Comparison of ENCODE assay signal across 13 mouse cellular contexts in genomic region chr3:145991976-145992730, GRCm38 (mm10). TPM values are rescaled to one million over a fixed set of nuclear protein-coding genes. Genes with fewer than 3 reads are reported as not detected.
DNase-seq lines count a peak whose midpoint lies in the region; ATAC-seq and TF ChIP-seq lines count a peak whose summit lies in the region.
"Had no signal": no experiment of that assay in that cellular context is flagged by ENCODE, and none has a peak within 500 bp of the region (broad histone marks: within the 10 kb centered on the region; RNA-seq: fewer than 3 reads in every experiment).

No protein-coding gene starts in this region.

- TF ChIP-seq CTCF in liver, adult 2 months (IDR thresholded peaks at IDR 0.05; ENCODE audit: low read depth, low read length), result no peak
- no peak for TF ChIP-seq CTCF in heart, postnatal 0 days (IDR thresholded peaks at IDR 0.05; ENCODE audit: low read depth)

- H3K4me1 ChIP-seq in heart, embryonic 12.5 days (replicated peaks), result peaks cover 30% of the 10 kb centered on the region
- H3K4me1 ChIP-seq in liver, adult 2 months (ENCODE audit: control insufficient read depth, insufficient read depth, low read length), result peaks cover 13% of the 10 kb centered on the region; the same call in 1 of the 2 replicates
- peaks cover 5% of the 10 kb centered on the region; the same call in 1 of the 2 replicates for H3K4me1 ChIP-seq in heart, postnatal 0 days (ENCODE audit: control insufficient read depth, insufficient read depth)

- H3K4me3 ChIP-seq in heart, embryonic 12.5 days, result 0 out of 2 replicates have a peak overlapping the region, but pooled peaks have one; percentile 14
- H3K4me3 ChIP-seq in liver, adult 2 months (ENCODE audit: insufficient read depth, low read depth, low read length), result no peak overlapping the region
- peak overlapping the region; percentile 92 for H3K4me3 ChIP-seq in heart, postnatal 0 days (ENCODE audit: low read depth, low read length)
- H3K4me3 ChIP-seq: forebrain, embryonic 10.5 days; layer of hippocampus, adult 2 months; left cerebral cortex, adult 2 months had no signal

- DNase-seq in heart, adult 18-20 months, result no peak
- peak; percentile 70 for DNase-seq in liver, adult 2 months (ENCODE audit: extremely low read depth, low read depth, low spot score)
- no peak for DNase-seq in liver
- no peak for DNase-seq in heart, postnatal 0 days (ENCODE audit: low spot score)
- DNase-seq in kidney, postnatal 36 days, result peak; percentile 37 to 66
- DNase-seq in B cell, adult 2 months, result no peak
- DNase-seq: thymus, adult 18-20 months had no signal

- H3K27me3 ChIP-seq in heart, embryonic 12.5 days (replicated peaks), result no peaks in the 10 kb centered on the region
- H3K27me3 ChIP-seq in liver, adult 2 months (ENCODE audit: control insufficient read depth, insufficient read depth, low read length), result no peaks in the 10 kb centered on the region
- 0 out of 2 replicates have a peak, but pooled peaks cover 6% of the 10 kb centered on the region for H3K27me3 ChIP-seq in heart, postnatal 0 days (ENCODE audit: control insufficient read depth, insufficient read depth, low read length)
- H3K27me3 ChIP-seq: embryonic facial prominence, embryonic 13.5 days had no signal

- H3K36me3 ChIP-seq in heart, embryonic 12.5 days, result peaks cover 10% of the 10 kb centered on the region; the same call in 1 of the 2 replicates
- no peaks in the 10 kb centered on the region for H3K36me3 ChIP-seq in liver, adult 2 months (ENCODE audit: control insufficient read depth, insufficient read depth, low read length)
- 0 out of 2 replicates have a peak, but pooled peaks cover 4% of the 10 kb centered on the region for H3K36me3 ChIP-seq in heart, postnatal 0 days (replicated peaks; ENCODE audit: control insufficient read depth, insufficient read depth, low read length)
- H3K36me3 ChIP-seq: embryonic facial prominence, embryonic 13.5 days had no signal

- TF ChIP-seq POLR2A in liver, adult 2 months (IDR thresholded peaks at IDR 0.05; ENCODE audit: extremely low read depth, insufficient read depth, low read length), result no peak

- H3K79me2 ChIP-seq in liver, adult 2 months (ENCODE audit: control insufficient read depth, insufficient read depth, low read length), result peaks cover 4% of the 10 kb centered on the region; the same call in 1 of the 2 replicates

- WGBS in heart, embryonic 12.5 days, result 79% methylated on average over 10 of the region's 10 CpGs
- WGBS in liver, adult 2 months, result 40% methylated on average over 10 of the region's 10 CpGs
- WGBS in heart, postnatal 0 days, result 52% methylated on average over 10 of the region's 10 CpGs

- H3K9ac ChIP-seq in heart, embryonic 12.5 days, result no peak overlapping the region
- no peak overlapping the region for H3K9ac ChIP-seq in liver, adult 2 months (ENCODE audit: low read depth, low read length)
- peak overlapping the region; percentile 31; the same call in 1 of the 2 replicates for H3K9ac ChIP-seq in heart, postnatal 0 days (replicated peaks; ENCODE audit: low read depth, low read length)

- H3K4me2 ChIP-seq in heart, embryonic 12.5 days, result peak overlapping the region; percentile 43
- H3K4me2 ChIP-seq in heart, postnatal 0 days (ENCODE audit: low read depth, low read length), result peak overlapping the region; percentile 98

- no peak for TF ChIP-seq EP300 in heart, postnatal 0 days (IDR thresholded peaks at IDR 0.05; ENCODE audit: low read depth)

- H3K9me3 ChIP-seq in heart, embryonic 12.5 days (replicated peaks), result no peaks in the 10 kb centered on the region
- no peaks in the 10 kb centered on the region for H3K9me3 ChIP-seq in heart, postnatal 0 days (replicated peaks; ENCODE audit: control insufficient read depth, low read length)
- H3K9me3 ChIP-seq: embryonic facial prominence, embryonic 13.5 days; forebrain, embryonic 10.5 days had no signal

- no peak for ATAC-seq in heart, embryonic 12.5 days (ENCODE audit: insufficient number of reproducible peaks, low FRiP score)
- ATAC-seq in heart, postnatal 0 days (ENCODE audit: insufficient read depth, low read depth), result no peak
- ATAC-seq: hindbrain, postnatal 0 days had no signal

- no peak overlapping the region for H3K27ac ChIP-seq in heart, embryonic 12.5 days (ENCODE audit: poor library complexity, severe bottlenecking)
- peak overlapping the region; percentile 75 for H3K27ac ChIP-seq in liver, adult 2 months (replicated peaks; ENCODE audit: insufficient read depth, low read depth, low read length)
- H3K27ac ChIP-seq in heart, postnatal 0 days (ENCODE audit: low read depth), result peak overlapping the region; percentile 32; the same call in 1 of the 2 replicates
- H3K27ac ChIP-seq: forebrain, embryonic 10.5 days; hindbrain, postnatal 0 days; left cerebral cortex, adult 2 months had no signal

RNA-seq across cellular contexts. Expression of gene Syde2, which starts 4.5 kb away (rescaled TPM):
- polyA plus RNA-seq in heart, embryonic 12.5 days (2016; fragmentation: Nextera tagmentation; extraction: Ambion mirVana), result 7.3 and 7.5 TPM in 2 replicates
- 10 to 100 TPM; 16.2 to 16.7 TPM for total RNA-seq in heart, adult 18-20 months (2021)
- total RNA-seq in liver, adult 2 months (2014; rRNA removed), result 5.4 and 7.9 TPM in 2 replicates
- polyA plus RNA-seq in liver, adult 2 months (2012; rRNA removed), result 1.3 and 1.7 TPM in 2 replicates
- 42.0 and 47.1 TPM in 2 replicates for total RNA-seq in heart, postnatal 0 days (2014; rRNA removed; ENCODE audit: low replicate concordance)
- 10.1 and 10.5 TPM in 2 replicates for polyA plus RNA-seq in heart, postnatal 0 days (2015; fragmentation: Nextera tagmentation; extraction: Ambion mirVana)

RNA-seq across cellular contexts. Expression of gene 2410004B18Rik, which starts 54.3 kb away (rescaled TPM):
- polyA plus RNA-seq in heart, embryonic 12.5 days (2016; fragmentation: Nextera tagmentation; extraction: Ambion mirVana), result 46.6 and 47.2 TPM in 2 replicates
- 10 to 100 TPM; 18.0 to 20.6 TPM for total RNA-seq in heart, adult 18-20 months (2021)
- 6.7 and 8.2 TPM in 2 replicates for total RNA-seq in liver, adult 2 months (2014; rRNA removed)
- polyA plus RNA-seq in liver, adult 2 months (2012; rRNA removed), result 3.6 and 3.7 TPM in 2 replicates
- 9.1 and 12.3 TPM in 2 replicates for total RNA-seq in heart, postnatal 0 days (2014; rRNA removed; ENCODE audit: low replicate concordance)
- polyA plus RNA-seq in heart, postnatal 0 days (2015; fragmentation: Nextera tagmentation; extraction: Ambion mirVana), result 35.9 and 37.6 TPM in 2 replicates

Comparison
In these comparisons a context has a peak if more than half of its experiments do, and no peak if none do; other contexts are left out.
1. DNase-seq: peak in liver, adult 2 months (single experiment) and kidney, postnatal 36 days (2 of 2); none in heart, adult 18-20 months (0 of 2), liver (single experiment), heart, postnatal 0 days (single experiment) and B cell, adult 2 months (0 of 2).